Mouse (Mus musculus): ENCODE measurements around the gene Arl6ip5. TPM values are rescaled to one million over a fixed set of nuclear protein-coding genes. Genes with fewer than 3 reads are reported as not detected.
A peak's percentile ranks its signal among the peaks of the same experiment; 100 is the strongest.

The Arl6ip5 gene
- total RNA-seq (2021): 100 to 1,000 TPM; 120 to 128 TPM

DNA sequence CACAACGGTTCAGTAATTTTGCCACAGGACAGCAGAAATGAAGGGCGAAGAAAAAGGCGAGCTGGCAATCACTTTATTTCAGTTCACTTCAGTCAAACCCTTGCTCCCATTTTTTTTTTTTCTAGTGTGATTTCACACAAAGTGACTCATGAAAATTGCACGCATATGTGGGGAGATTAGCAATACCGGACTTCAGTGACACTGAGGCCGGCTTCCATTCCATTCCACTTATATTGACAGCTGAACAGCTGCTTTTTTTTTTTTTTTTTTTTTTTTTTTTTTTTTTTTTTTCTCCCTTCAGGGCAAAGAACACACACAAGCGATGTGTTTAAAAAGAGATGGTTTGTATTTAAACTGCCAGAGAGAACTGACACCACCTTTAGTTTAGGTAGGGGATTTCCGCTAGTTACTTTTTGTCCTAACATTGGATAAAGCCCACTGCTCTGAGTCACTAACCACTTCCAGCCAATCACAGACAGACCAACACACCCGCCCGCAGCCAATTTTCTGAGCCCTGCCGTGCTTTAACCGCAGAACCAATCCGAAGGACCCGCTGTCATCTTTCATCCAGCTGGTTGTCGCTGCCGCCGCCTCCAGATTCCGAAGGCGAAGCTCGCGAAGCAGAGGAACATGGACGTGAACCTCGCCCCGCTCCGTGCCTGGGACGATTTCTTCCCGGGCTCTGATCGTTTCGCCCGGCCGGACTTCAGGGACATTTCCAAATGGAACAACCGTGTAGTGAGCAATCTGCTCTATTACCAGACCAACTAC is at the start of gene Arl6ip5:
Gene Arl6ip5, plus strand, starts transcription at position 499 of the 771 bp plus-strand sequence.
- intact Hi-C loops (cut with DNase I): loop anchor here (5.0 kb wide), 1 partner anchor 42 kb away; the partner anchor contains the start of gene Lmod3
- peak; percentile 87 for DNase-seq

DNA sequence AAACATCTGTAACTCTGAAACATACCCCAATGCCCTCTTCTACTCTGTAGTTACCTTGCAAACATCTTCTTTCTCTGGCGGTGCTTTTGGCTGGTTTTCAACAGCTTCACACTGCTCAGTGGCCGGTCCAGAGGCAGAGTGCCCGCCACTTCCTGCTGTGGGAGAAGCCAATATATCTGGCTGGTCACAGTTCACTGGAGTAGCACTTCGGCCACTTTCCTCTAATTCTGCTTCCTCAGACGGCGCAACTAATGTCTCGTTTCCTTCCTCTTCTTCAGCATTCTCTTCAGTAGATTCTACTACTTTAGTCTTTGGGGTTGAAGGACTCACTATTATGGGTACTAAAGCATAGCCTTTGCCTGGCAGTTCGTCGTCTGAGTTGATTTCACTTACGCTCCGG is 34.8 kb upstream of the Arl6ip5 start:
- intact Hi-C loops (cut with DNase I): loop anchor here (10.0 kb wide), 1 partner anchor 349 kb away; no protein-coding TSS in a partner anchor
- DNase-seq: peak in 1 of 2 experiments; percentile 9

DNA sequence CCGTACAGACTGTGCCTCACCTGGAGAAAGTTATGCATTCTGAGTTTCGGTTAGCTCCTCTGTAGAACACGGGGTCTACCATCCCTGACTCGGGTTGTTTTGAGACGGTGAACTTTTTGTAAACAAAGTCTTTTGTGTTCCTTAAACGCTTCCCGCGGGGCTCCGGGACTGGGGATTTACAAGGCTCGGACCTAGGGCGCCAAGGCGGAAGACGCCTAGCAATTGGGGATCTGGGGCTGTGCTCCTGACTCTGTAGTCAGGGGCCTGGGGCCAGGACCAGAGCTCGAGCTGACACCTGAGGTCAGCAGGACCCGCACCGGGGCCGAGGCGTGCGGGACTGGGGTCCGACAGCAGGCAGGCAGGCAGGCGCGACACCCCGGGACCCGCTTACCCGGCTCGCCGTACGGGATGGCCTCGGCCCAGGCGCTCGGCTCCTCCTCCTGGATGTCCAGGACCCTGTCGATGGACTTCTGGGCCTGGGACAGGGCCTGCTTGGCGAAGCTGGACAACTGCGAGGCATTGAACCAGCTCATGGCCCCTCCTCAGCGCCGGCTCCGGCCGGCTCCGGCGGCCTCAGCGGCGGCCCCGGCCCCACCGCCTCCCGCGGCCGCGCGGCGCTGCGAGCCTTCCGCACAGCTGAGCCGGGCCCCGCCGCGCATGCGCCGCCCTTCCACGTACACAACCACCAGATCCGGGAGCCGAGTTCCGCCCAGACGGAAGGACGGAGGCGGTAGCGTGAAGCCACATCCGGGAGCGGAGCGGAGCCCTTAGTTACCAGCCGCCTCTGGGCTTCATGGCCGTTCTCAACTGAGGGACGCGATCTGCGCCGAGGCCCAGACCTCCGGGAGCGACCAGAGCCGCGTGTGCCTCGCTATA is 31.8 kb upstream of the Arl6ip5 start, which contains the start of gene Tmf1:
Gene Tmf1, minus strand, starts transcription at position 632 of the 876 bp plus-strand sequence.
- intact Hi-C loops (cut with DNase I): loop anchor here (1.0 to 10.0 kb wide), 3 partner anchors 27 to 346 kb away; partner anchors contain the start of genes Eogt and Uba3

DNA sequence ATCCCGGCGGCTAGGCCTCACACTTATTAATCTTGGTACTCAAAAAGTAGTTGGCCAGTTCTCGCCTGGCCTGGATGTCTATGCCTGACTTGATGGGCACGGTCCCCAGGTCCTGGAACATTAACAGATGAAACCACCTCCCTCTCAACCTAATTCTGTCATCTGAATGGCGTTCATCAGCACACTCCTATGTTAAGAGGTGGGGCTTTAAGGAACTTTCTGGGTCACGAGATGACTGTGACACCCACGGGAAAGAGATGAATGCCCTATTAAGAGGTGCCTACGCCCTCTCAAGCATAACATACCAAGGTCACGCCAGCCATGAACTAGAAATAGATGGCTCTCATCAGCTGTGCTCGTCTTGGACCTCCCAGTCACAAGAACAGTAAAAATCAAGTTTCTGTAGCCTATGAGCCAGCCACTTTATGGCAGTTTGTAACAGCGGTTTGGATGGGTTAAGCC is 31.1 kb upstream of the Arl6ip5 start:
- DNase-seq: no peak

More for the DNA sequence above, 31.8 kb upstream of the Arl6ip5 start, which contains the start of gene Tmf1:
- DNase-seq: peak; percentile 94 to 95

GRCm38 (mm10) chr6:97200437-97200836 is 10.1 kb upstream of the Arl6ip5 start:
- intact Hi-C loops (cut with DNase I): no loop called here
- no peak for DNase-seq

More for the DNA sequence above, 31.1 kb upstream of the Arl6ip5 start:
- intact Hi-C loops (cut with DNase I): loop anchor here (2.0 to 10.0 kb wide), 2 partner anchors 31 to 345 kb away; partner anchors contain the start of gene Eogt

GRCm38 (mm10) chr6:97202477-97202876 is 8.0 kb upstream of the Arl6ip5 start:
- intact Hi-C loops (cut with DNase I): no loop called here
- no peak for DNase-seq

- no peak for DNase-seq
- intact Hi-C loops (cut with DNase I): no loop called here
Measured at GRCm38 (mm10) chr6:97204252-97204869, 6.1 kb upstream of the Arl6ip5 start.

GRCm38 (mm10) chr6:97204952-97205351 is 5.5 kb upstream of the Arl6ip5 start:
- no peak for DNase-seq
- intact Hi-C loops (cut with DNase I): loop anchor here (1.0 to 5.0 kb wide), 2 partner anchors 27 to 317 kb away; no protein-coding TSS in a partner anchor

DNA sequence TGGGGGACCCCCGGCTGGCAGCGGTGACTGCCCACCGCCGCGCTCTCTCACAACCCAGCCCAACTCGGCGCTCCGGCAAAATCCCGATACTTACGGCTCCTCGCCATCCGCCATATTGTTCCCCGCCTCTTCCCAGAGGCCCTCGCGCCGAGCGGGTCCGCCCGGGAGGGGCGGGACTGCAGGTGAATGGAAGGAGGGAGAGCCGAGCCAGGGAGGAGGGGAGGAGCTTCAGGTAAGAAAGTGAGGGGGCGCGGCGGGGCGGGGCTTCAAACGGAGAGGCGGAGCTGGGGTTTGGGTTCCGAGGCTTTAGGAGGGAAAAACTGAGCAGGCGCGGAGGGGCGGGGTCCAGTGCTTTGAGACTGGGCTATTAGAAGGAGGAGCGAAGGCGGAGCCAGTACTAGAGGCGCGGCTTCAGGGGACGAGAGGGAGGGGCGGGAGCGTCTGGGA is 5.0 kb upstream of the Arl6ip5 start, which contains the start of gene Uba3:
Gene Uba3, minus strand, starts transcription at position 209 of the 447 bp plus-strand sequence.
- intact Hi-C loops (cut with DNase I): loop anchor here (1.0 to 5.0 kb wide), 2 partner anchors 27 to 317 kb away; no protein-coding TSS in a partner anchor
- peak; percentile 98 to 99 for DNase-seq

DNA sequence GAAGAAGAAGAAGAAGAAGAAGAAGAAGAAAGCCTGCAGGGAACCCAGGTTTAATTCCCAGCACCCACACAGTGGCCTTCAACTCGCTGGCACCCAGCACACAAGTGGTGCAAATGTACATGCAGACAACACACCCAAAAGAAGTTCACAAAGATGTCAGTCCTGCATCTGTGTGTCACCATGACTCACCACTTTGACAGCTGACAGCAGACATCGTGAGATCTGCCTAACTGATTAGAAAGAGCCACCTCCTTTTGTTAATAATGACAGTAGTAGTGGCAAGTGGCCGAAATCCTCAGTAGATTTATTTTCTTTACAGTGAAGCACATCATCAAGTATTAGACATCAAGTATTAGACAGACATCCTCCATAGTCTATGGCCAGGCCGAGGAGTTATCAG is 3.4 kb upstream of the Arl6ip5 start:
- DNase-seq: no peak
- intact Hi-C loops (cut with DNase I): loop anchor here (5.0 kb wide), 1 partner anchor 315 kb away; no protein-coding TSS in a partner anchor

GRCm38 (mm10) chr6:97208406-97208805 is 2.1 kb upstream of the Arl6ip5 start:
- intact Hi-C loops (cut with DNase I): loop anchor here (5.0 kb wide), 1 partner anchor 314 kb away; no protein-coding TSS in a partner anchor
- no peak for DNase-seq

DNA sequence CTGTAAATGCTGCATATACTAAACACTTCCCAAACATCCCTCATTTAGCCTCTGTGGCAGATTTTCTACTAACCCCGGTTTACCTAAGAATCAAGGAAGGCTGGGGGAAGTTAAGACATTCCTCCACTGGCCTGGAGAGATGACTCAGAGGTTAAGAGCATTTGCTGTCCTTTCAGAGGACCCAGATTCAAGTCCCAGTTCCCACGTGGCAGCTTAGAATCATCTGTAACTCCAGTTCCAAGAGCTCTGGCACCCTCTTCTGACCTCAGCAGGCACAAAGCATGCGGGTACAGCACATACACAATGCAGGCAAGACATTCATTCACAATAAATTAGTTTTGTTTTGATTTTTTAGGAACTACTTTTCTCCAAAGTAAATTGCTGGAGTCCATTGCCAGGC is 1.3 kb upstream of the Arl6ip5 start:
- intact Hi-C loops (cut with DNase I): loop anchor here (5.0 kb wide), 1 partner anchor 313 kb away; no protein-coding TSS in a partner anchor
- DNase-seq: no peak

- no peak for DNase-seq
- intact Hi-C loops (cut with DNase I): loop anchor here (5.0 kb wide), 2 partner anchors 43 to 313 kb away; partner anchors contain the start of gene Lmod3
Measured at GRCm38 (mm10) chr6:97209751-97210150, 738 bp upstream of the Arl6ip5 start.

- DNase-seq: no peak
- intact Hi-C loops (cut with DNase I): loop anchor here (5.0 kb wide), 1 partner anchor 41 kb away; the partner anchor contains the start of gene Lmod3
Measured at GRCm38 (mm10) chr6:97210962-97211601, 593 bp downstream of the Arl6ip5 start.

GRCm38 (mm10) chr6:97211981-97212380 is 1.5 kb downstream of the Arl6ip5 start:
- intact Hi-C loops (cut with DNase I): loop anchor here (5.0 kb wide), 1 partner anchor 40 kb away; the partner anchor contains the start of gene Lmod3
- peak; percentile 61 to 72 for DNase-seq

- DNase-seq: no peak
- intact Hi-C loops (cut with DNase I): no loop called here
Measured at GRCm38 (mm10) chr6:97216154-97216821, 5.8 kb downstream of the Arl6ip5 start.

DNA sequence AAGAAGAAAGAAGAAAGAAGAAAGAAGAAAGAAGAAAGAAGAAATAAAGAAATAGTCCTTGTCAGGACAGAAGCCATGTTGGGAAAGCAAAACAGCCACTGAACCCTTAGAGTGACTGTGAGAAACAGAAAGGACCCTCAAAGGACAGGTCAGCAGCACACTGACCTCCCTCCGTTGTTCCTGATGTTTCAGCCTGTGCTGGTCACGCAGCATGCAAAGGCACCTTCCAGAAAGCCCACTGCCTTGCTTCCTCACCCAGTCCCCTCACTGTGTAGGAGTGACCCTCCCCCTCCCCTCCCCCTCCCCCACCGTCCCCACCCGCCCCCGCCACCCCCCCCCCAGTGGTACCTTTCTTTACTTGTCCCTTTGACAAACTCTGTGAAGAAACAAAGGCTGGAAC is 10.2 kb downstream of the Arl6ip5 start:
- DNase-seq: no peak
- intact Hi-C loops (cut with DNase I): no loop called here

DNA sequence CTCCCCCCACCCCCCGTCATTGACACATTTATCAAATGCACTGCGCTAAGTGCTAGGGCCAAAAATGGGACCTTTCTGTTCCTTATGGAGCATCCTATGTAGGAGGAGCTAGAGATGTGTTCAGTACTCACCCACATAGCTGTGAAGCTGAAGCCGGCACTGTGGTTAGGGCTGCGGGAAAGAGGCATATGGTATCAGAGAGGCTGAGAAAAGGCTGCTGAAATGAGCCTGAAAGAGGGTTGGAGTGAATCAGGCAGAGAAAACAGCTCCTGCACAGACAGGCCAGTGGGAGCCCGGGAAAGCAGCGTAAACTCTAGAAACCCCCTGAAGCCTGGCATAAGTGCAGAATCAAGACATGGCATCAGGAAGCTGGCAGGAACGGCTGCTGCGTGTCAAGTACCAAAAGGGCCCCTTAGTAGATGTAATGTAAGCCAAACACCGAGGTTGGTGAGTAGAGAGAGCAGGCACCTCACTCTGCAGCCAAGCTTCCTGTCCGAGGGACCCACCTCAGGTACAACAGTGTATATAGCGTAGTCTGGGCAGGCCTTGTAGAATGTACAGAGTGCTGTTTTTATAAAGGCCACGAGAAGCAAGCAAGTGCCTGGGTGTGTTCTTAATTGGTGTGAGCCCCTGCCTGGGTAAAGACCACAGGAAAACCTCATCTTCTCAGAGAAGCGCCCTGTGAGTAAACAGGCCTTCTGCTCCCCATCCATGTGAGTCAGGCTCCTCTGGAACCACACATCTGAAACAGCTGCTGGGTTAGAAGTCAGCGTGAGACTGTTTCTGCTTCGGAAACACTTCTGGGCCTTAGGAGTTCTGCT is 10.9 kb downstream of the Arl6ip5 start:
- intact Hi-C loops (cut with DNase I): no loop called here
- DNase-seq: no peak

Measured in heart, postnatal 36 days (tissue).